Mouse (Mus musculus) olfactory bulb, adult 2 months (tissue): ENCODE data around the gene Cdkl4.

ENCODE experiments used
- CTCF ChIP-seq: fragments of 200-500 bp; IDR thresholded peaks from 2 replicates; pipeline ENCODE4 v1.5.1; 2012; ENCODE audit warnings: low read depth, mild to moderate bottlenecking, low read length, moderate library complexity; ENCODE audit not compliant: insufficient read depth
- POLR2A ChIP-seq: fragments of 200-500 bp; IDR thresholded peaks from 2 replicates; pipeline ENCODE4 v1.6.1; 2012; ENCODE audit warnings: mild to moderate bottlenecking, low read depth, low read length, moderate library complexity; ENCODE audit not compliant: insufficient read depth

DNA sequence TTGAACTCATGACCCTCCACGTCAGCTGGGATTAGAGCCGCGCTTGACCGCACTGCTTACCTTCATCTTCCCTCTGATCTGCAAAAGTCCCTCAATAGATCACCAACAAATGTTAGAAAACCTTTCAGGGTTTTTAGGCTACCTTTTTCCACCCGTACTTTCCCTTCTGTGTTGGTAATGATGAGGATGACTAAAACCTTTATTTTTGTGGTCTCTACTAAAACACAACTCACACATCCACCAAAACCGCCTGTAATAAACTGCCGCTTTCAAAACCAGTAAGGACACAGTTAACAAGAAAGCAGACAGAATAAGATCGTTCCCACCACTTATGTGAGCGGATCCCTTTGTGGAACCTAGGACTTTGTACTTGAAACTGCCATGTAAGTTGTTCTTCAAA lies 1.5 kb upstream of the Cdkl4 start:
- TF ChIP-seq CTCF (no peak), POLR2A (no peak)
